Comparison of ENCODE assay signal across 12 mouse cellular contexts in the genomic region with DNA sequence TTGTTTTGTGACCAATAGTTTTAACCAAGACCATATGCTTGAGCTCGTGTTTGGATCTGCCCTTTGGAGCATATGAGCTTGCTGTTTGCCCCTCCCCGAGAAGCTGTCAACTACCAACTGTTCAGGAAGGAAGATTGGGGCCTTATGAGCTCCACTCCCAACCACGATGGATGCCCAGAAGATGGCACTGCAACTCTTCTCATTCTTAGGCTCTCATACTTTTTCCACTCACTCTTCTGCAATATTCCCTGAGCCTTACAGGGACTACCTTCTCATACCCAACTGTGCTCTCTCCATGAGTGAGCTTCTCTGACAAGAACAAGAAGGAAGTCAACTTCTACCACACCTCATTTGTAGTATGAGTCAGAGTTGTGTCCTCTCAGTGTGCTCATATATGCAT. TPM values are rescaled to one million over a fixed set of nuclear protein-coding genes. Genes with fewer than 3 reads are reported as not detected.
A peak's percentile ranks its signal among the peaks of the same experiment; 100 is the strongest.
DNase-seq lines count a peak whose midpoint lies in the region; ATAC-seq and TF ChIP-seq lines count a peak whose summit lies in the region.
"Had no signal": no experiment of that assay in that cellular context is flagged by ENCODE, and none has a peak within 500 bp of the region (broad histone marks: within the 10 kb centered on the region; RNA-seq: fewer than 3 reads in every experiment).

No protein-coding gene starts in this region.

- CTCF ChIA-PET in Patski (lab: Charles Lee): interaction anchor here (1.2 kb wide), 1 partner anchor 12 kb away, joined by 5 read pairs; no protein-coding TSS in a partner anchor

- no peaks in the 10 kb centered on the region for H3K27me3 ChIP-seq in Patski

- DNase-seq in layer of hippocampus, adult 2 months (ENCODE audit: low spot score in 2 of 2): no peak
- no peak for DNase-seq in layer of hippocampus, adult 9-11 months
- DNase-seq in CD4-positive helper T cell, adult 2 months (ENCODE audit: low read depth, low spot score): peak; percentile 24
- no peak for DNase-seq in Patski (ENCODE audit: low read depth, low spot score)
- no peak for DNase-seq in adrenal gland, adult 18-20 months (ENCODE audit: low spot score in 2 of 2)
- DNase-seq in layer of hippocampus, postnatal 10 days (ENCODE audit: low spot score in 2 of 2): no peak
- DNase-seq: liver; thymus, postnatal 36 days had no signal

- POLR2A ChIA-PET in Patski (lab: Charles Lee): no interaction called here

- H3K27ac ChIP-seq in layer of hippocampus, adult 2 months: no peak overlapping the region

- ATAC-seq in Patski: no peak
- peak; percentile 80 for ATAC-seq in megakaryocyte, adult 5-6 weeks (ENCODE audit: poor library complexity, severe bottlenecking)

- peak; percentile 25 for TF ChIP-seq CTCF in layer of hippocampus, adult 2 months (conservative IDR thresholded peaks at IDR 0.05)
- peak; percentile 30 for TF ChIP-seq CTCF in Patski (IDR thresholded peaks at IDR 0.05)

- no peak overlapping the region for H3K4me3 ChIP-seq in layer of hippocampus, adult 2 months

- in situ Hi-C loops in Patski (cut with MboI; ENCODE audit: low pct_unique_long_range_greater_than_20kb): no loop called here

RNA-seq across cellular contexts. Expression of a gene that starts 38.7 kb away (rescaled TPM):
- not detected for total RNA-seq in layer of hippocampus, adult 2 months (2021)
- polyA plus RNA-seq in Patski (2021): not detected
- total RNA-seq in megakaryocyte, adult 5-6 weeks (2015): not detected in 2 replicates
- total RNA-seq in megakaryocyte, adult 5-6 weeks (2017): not detected in 2 replicates
- not detected for total RNA-seq in adrenal gland, adult 18-20 months (2021)
- not detected for total RNA-seq in layer of hippocampus, postnatal 10 days (2021)
- total RNA-seq: heart, adult 8-10 months had no signal
- polyA plus RNA-seq: cortical plate, adult 2 months; frontal cortex, adult 2 months had no signal
